Mouse (Mus musculus) midbrain, embryonic 12.5 days (tissue): ENCODE data around the gene Fbxl17. TPM values are rescaled to one million over a fixed set of nuclear protein-coding genes. Genes with fewer than 3 reads are reported as not detected.

ENCODE experiments used
- ATAC-seq: fragments of 200-750 bp; cut with Nextera tagmentation; 2 replicates; pipeline ENCODE4 v1.8.0; 2017; ENCODE audit warnings: low read depth, moderate TSS enrichment, moderate library complexity; ENCODE audit not compliant: low FRiP score
- H3K27ac ChIP-seq: fragments of 300-500 bp; sonication (generic); replicated peaks from 2 replicates; pipeline ENCODE4 v1.5.1; 2016; ENCODE audit warnings: mild to moderate bottlenecking
- H3K27me3 ChIP-seq: fragments of 300-500 bp; sonication (generic); 2 replicates; pipeline ENCODE4 v1.6.1; 2016; ENCODE audit warnings: mild to moderate bottlenecking
- H3K36me3 ChIP-seq: fragments of 300-500 bp; sonication (generic); 2 replicates; pipeline ENCODE4 v1.6.1; 2016
- H3K4me1 ChIP-seq: fragments of 300-500 bp; sonication (generic); 2 replicates; pipeline ENCODE4 v1.6.1; 2016
- H3K4me2 ChIP-seq: fragments of 300-500 bp; sonication (generic); replicated peaks from 2 replicates; pipeline ENCODE4 v1.6.1; 2016; ENCODE audit warnings: mild to moderate bottlenecking, moderate library complexity
- H3K4me3 ChIP-seq: fragments of 300-500 bp; sonication (generic); 2 replicates; pipeline ENCODE4 v1.5.1; 2016; ENCODE audit warnings: mild to moderate bottlenecking
- H3K9ac ChIP-seq: fragments of 300-500 bp; sonication (generic); replicated peaks from 2 replicates; pipeline ENCODE4 v1.6.1; 2016; ENCODE audit warnings: mild to moderate bottlenecking, moderate library complexity
- H3K9me3 ChIP-seq: fragments of 300-500 bp; sonication (generic); 2 replicates; pipeline ENCODE4 v1.6.1; 2016; ENCODE audit warnings: mild to moderate bottlenecking
- WGBS: fragments of 180-500 bp; shearing (Covaris S2); methylation state at CpG from one replicate; pipeline ENCODE4 v1.1.7; 2016; 5-methylcytosine and 5-hydroxymethylcytosine counted together
- polyA plus RNA-seq: library from polyadenylated mRNA; unstranded; fragments of >200 nt; fragmentation: Nextera tagmentation; extraction: Ambion mirVana; gene quantifications from 2 replicates; pipeline ENCODE4 v1.2.1, GENCODE M21; 2016

Gene Fbxl17
- polyA plus RNA-seq, 1 experiment from 2014 or later, result 37.1 TPM

GRCm38 (mm10) chr17:63189274-63189673, 310.5 kb downstream of the Fbxl17 start:
- no peaks in the 10 kb centered on the region for H3K9me3 ChIP-seq
- peaks cover 13% of the 10 kb centered on the region for H3K27me3 ChIP-seq
- no peak overlapping the region for H3K9ac ChIP-seq
- H3K4me2 ChIP-seq, result no peak overlapping the region
- no peak overlapping the region for H3K4me3 ChIP-seq
- no peak for ATAC-seq
- no peaks in the 10 kb centered on the region for H3K36me3 ChIP-seq
- no peak overlapping the region for H3K27ac ChIP-seq
- WGBS, result 93% methylated on average over 8 of the region's 8 CpGs
- peaks cover 20% of the 10 kb centered on the region; the same call in 1 of the 2 replicates for H3K4me1 ChIP-seq

GRCm38 (mm10) chr17:63185531-63185930, 314.3 kb downstream of the Fbxl17 start:
- no peaks in the 10 kb centered on the region for H3K9me3 ChIP-seq
- 0 out of 2 replicates have a peak overlapping the region, but pooled peaks have one; percentile 27 for H3K27ac ChIP-seq
- no peak overlapping the region for H3K4me3 ChIP-seq
- H3K36me3 ChIP-seq, result no peaks in the 10 kb centered on the region
- peak; percentile 27; the same call in 1 of the 2 replicates for ATAC-seq
- 18% methylated on average over 9 of the region's 9 CpGs for WGBS
- peaks cover 13% of the 10 kb centered on the region for H3K27me3 ChIP-seq
- peaks cover 18% of the 10 kb centered on the region; the same call in 1 of the 2 replicates for H3K4me1 ChIP-seq
- H3K4me2 ChIP-seq, result peak overlapping the region; percentile 25; the same call in 1 of the 2 replicates
- H3K9ac ChIP-seq, result no peak overlapping the region

GRCm38 (mm10) chr17:63184844-63185504, 314.8 kb downstream of the Fbxl17 start:
- no peak overlapping the region for H3K9ac ChIP-seq
- H3K4me2 ChIP-seq, result 0 out of 2 replicates have a peak overlapping the region, but pooled peaks have one; percentile 25
- no peak overlapping the region for H3K4me3 ChIP-seq
- H3K4me1 ChIP-seq, result peaks cover 18% of the 10 kb centered on the region; the same call in 1 of the 2 replicates
- ATAC-seq, result peak; percentile 58
- H3K9me3 ChIP-seq, result no peaks in the 10 kb centered on the region
- no peaks in the 10 kb centered on the region for H3K36me3 ChIP-seq
- WGBS, result 32% methylated on average over 10 of the region's 10 CpGs
- 0 out of 2 replicates have a peak overlapping the region, but pooled peaks have one; percentile 2 for H3K27ac ChIP-seq
- peaks cover 13% of the 10 kb centered on the region for H3K27me3 ChIP-seq

- Histone ChIP-seq H3K9me3 (no peaks in the 10 kb centered on the region), H3K36me3 (no peaks in the 10 kb centered on the region), H3K4me2 (no peak overlapping the region), H3K4me3 (no peak overlapping the region), H3K27me3 (peaks cover 4% of the 10 kb centered on the region), H3K9ac (no peak overlapping the region), H3K27ac (no peak overlapping the region), H3K4me1 (peaks cover 18% of the 10 kb centered on the region; the same call in 1 of the 2 replicates)
- no peak for ATAC-seq
- WGBS, result 50% methylated on average over 3 of the region's 3 CpGs
These were observed 316.4 kb downstream of the Fbxl17 start for GRCm38 (mm10) chr17:63183431-63183830.

GRCm38 (mm10) chr17:63181661-63182060, 318.2 kb downstream of the Fbxl17 start:
- 89% methylated on average over 5 of the region's 5 CpGs for WGBS

GRCm38 (mm10) chr17:63180042-63180441, 319.8 kb downstream of the Fbxl17 start:
- no peaks in the 10 kb centered on the region for H3K36me3 ChIP-seq
- no peak overlapping the region for H3K27ac ChIP-seq
- H3K27me3 ChIP-seq, result peaks cover 7% of the 10 kb centered on the region
- no peaks in the 10 kb centered on the region for H3K9me3 ChIP-seq
- peaks cover 14% of the 10 kb centered on the region; the same call in 1 of the 2 replicates for H3K4me1 ChIP-seq
- no peak overlapping the region for H3K4me3 ChIP-seq
- no peak overlapping the region for H3K9ac ChIP-seq
- WGBS, result 93% methylated on average over 3 of the region's 3 CpGs
- no peak for ATAC-seq
- H3K4me2 ChIP-seq, result no peak overlapping the region

More at GRCm38 (mm10) chr17:63181661-63182060, 318.2 kb downstream of the Fbxl17 start:
- Histone ChIP-seq H3K4me3 (no peak overlapping the region), H3K27me3 (peaks cover 11% of the 10 kb centered on the region), H3K27ac (no peak overlapping the region), H3K36me3 (no peaks in the 10 kb centered on the region), H3K9ac (no peak overlapping the region), H3K4me2 (no peak overlapping the region), H3K4me1 (peaks cover 19% of the 10 kb centered on the region; the same call in 1 of the 2 replicates), H3K9me3 (no peaks in the 10 kb centered on the region)
- no peak for ATAC-seq

- Histone ChIP-seq H3K27ac (no peak overlapping the region), H3K27me3 (peaks cover 7% of the 10 kb centered on the region), H3K9me3 (no peaks in the 10 kb centered on the region), H3K4me3 (no peak overlapping the region), H3K4me1 (peaks cover 10% of the 10 kb centered on the region; the same call in 1 of the 2 replicates), H3K9ac (no peak overlapping the region), H3K4me2 (no peak overlapping the region), H3K36me3 (no peaks in the 10 kb centered on the region)
- no peak for ATAC-seq
- WGBS, result 83% methylated on average over 2 of the region's 2 CpGs
These were observed 321.5 kb downstream of the Fbxl17 start for GRCm38 (mm10) chr17:63178331-63178730.

- ATAC-seq, result peak; percentile 38; the same call in 1 of the 2 replicates
These were observed 323.4 kb downstream of the Fbxl17 start for GRCm38 (mm10) chr17:63176411-63176810.

GRCm38 (mm10) chr17:63172697-63173096, 327.1 kb downstream of the Fbxl17 start:
- no peak overlapping the region for H3K4me3 ChIP-seq
- peaks cover 22% of the 10 kb centered on the region for H3K4me1 ChIP-seq
- no peaks in the 10 kb centered on the region for H3K36me3 ChIP-seq
- WGBS, result 23% methylated on average over 1 of the region's 1 CpGs
- H3K4me2 ChIP-seq, result no peak overlapping the region
- H3K9ac ChIP-seq, result no peak overlapping the region
- H3K9me3 ChIP-seq, result no peaks in the 10 kb centered on the region
- no peak overlapping the region for H3K27ac ChIP-seq
- 0 out of 2 replicates have a peak, but pooled peaks have one; percentile 6 for ATAC-seq
- H3K27me3 ChIP-seq, result 0 out of 2 replicates have a peak, but pooled peaks cover 5% of the 10 kb centered on the region

More at GRCm38 (mm10) chr17:63176411-63176810, 323.4 kb downstream of the Fbxl17 start:
- no peak overlapping the region for H3K4me2 ChIP-seq
- peaks cover 17% of the 10 kb centered on the region for H3K4me1 ChIP-seq
- no peak overlapping the region for H3K4me3 ChIP-seq
- no peak overlapping the region for H3K9ac ChIP-seq
- peak overlapping the region; percentile 27; the same call in 1 of the 2 replicates for H3K27ac ChIP-seq
- 38% methylated on average over 5 of the region's 5 CpGs for WGBS
- peaks cover 7% of the 10 kb centered on the region; the same call in 1 of the 2 replicates for H3K27me3 ChIP-seq
- no peaks in the 10 kb centered on the region for H3K36me3 ChIP-seq
- no peaks in the 10 kb centered on the region for H3K9me3 ChIP-seq

GRCm38 (mm10) chr17:63171890-63172491, 327.8 kb downstream of the Fbxl17 start:
- H3K4me1 ChIP-seq, result peaks cover 22% of the 10 kb centered on the region
- no peak overlapping the region for H3K4me2 ChIP-seq
- no peak overlapping the region for H3K4me3 ChIP-seq
- H3K27me3 ChIP-seq, result no peaks in the 10 kb centered on the region
- H3K36me3 ChIP-seq, result no peaks in the 10 kb centered on the region
- ATAC-seq, result peak; percentile 60
- WGBS, result 11% methylated on average over 5 of the region's 5 CpGs
- H3K9ac ChIP-seq, result no peak overlapping the region
- no peak overlapping the region for H3K27ac ChIP-seq
- H3K9me3 ChIP-seq, result no peaks in the 10 kb centered on the region

GRCm38 (mm10) chr17:63171264-63171663, 328.6 kb downstream of the Fbxl17 start:
- Histone ChIP-seq H3K4me2 (no peak overlapping the region), H3K36me3 (no peaks in the 10 kb centered on the region), H3K4me3 (no peak overlapping the region), H3K9ac (no peak overlapping the region), H3K4me1 (peaks cover 20% of the 10 kb centered on the region), H3K9me3 (no peaks in the 10 kb centered on the region), H3K27me3 (no peaks in the 10 kb centered on the region), H3K27ac (0 out of 2 replicates have a peak overlapping the region, but pooled peaks have one; percentile 39)
- WGBS, result 28% methylated on average over 5 of the region's 5 CpGs
- ATAC-seq, result peak; percentile 19; the same call in 1 of the 2 replicates
